Mouse (Mus musculus): Measurements from ENCODE around the gene Slc44a5.
"Not testable (repeated sequence)": the region's sequence is repeated elsewhere in the genome, so short reads cannot be mapped to it uniquely, and the experiment has no call there.

The Slc44a5 gene

DNA sequence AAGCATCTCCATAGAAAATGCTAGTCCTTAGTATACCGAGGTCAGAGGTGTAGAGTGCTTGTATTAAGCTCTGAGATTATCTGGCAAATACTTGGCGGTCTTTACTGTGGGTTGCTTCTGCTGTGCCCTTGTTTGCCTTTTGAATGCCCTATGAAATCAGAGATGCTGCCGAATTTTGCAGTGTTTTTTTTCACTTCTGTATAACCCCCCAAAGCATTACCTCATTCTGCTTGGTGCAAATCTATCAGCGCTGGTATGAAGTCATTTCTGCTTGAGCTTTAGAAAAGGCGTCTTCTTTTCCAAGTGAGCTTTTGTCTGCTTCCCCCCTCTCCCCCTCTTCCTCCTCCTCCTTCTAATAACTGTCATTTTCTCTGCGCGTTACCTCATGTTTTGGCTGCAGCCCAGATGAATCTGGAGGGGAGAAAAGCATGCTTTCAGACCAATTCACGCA, 248.9 kb downstream of the Slc44a5 start:
- DNase-seq (ENCODE audit: low read depth) = peak; percentile 16

GRCm38 (mm10) chr3:154222688-154223087, 249.5 kb downstream of the Slc44a5 start:
- DNase-seq (ENCODE audit: low read depth) = no peak

GRCm38 (mm10) chr3:154226100-154226752, 253.0 kb downstream of the Slc44a5 start:
- peak; percentile 83 for DNase-seq (ENCODE audit: low read depth)

DNA sequence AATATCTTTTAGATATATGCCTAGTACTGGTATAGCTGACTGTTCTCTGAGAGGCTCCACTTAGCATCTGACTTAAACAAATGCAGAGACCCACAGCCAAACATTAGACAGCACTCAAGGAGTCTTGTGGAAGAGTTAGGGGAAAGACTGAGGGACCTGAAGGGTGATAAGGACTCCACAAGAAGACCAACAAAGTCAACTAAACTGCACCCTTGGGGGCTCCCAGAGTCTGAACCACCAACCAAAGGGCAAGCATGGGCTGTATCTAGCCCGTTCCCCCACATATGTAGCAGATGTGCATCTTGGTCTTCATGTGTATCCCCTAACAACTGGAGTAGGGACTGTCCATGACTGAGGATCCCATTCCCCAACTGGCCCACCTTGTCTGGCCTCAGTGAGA, 271.7 kb downstream of the Slc44a5 start:
- DNase-seq (ENCODE audit: low read depth) = no peak

GRCm38 (mm10) chr3:154251486-154251885, 278.2 kb downstream of the Slc44a5 start:
- DNase-seq (ENCODE audit: low read depth) = no peak

- DNase-seq (ENCODE audit: low read depth) = peak; percentile 57
Measured at GRCm38 (mm10) chr3:154252219-154252618, 279.0 kb downstream of the Slc44a5 start.

DNA sequence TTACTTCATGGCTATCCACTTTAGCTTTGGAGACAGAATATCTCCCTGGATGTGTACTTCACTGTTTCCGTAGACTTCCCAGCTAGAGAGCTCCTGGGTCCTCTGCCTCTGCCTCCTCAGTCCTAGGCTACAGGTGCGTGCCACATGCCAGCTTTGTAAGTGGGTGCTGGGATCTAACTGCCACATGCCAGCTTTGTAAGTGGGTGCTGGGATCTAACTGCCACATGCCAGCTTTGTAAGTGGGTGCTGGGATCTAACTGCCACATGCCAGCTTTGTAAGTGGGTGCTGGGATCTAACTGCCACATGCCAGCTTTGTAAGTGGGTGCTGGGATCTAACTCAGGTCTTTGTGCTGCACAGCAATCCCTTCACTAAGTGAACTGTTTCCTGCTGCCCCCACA, 281.0 kb downstream of the Slc44a5 start:
- not testable (repeated sequence) for DNase-seq (ENCODE audit: low read depth)

GRCm38 (mm10) chr3:154257312-154257711, 284.1 kb downstream of the Slc44a5 start:
- DNase-seq (ENCODE audit: low read depth) = no peak

DNA sequence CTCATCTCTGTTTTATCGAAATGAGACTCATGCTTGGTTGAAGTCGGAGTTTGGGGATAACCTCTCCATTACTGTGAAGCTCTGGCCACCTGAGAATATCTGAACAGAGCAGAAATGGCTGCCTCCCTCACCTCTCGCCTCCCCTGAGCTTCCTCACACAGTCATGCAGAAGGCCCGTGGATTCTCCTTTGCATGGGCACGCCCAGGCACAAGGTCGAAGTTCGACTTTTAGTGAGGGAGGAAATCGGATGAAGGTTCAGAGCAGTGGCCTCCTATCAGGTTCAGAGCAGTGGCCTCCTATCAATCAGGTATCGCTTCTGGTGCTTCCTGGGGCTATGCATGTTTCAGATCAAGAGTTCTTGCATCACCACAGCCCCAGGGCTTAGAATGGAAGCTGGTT, 295.1 kb downstream of the Slc44a5 start:
- no peak for DNase-seq (ENCODE audit: low read depth)

GRCm38 (mm10) chr3:154269757-154270366, 296.6 kb downstream of the Slc44a5 start:
- peak; percentile 88 for DNase-seq (ENCODE audit: low read depth)

- DNase-seq (ENCODE audit: low read depth) = peak; percentile 39
Measured at GRCm38 (mm10) chr3:154274681-154275080, 301.4 kb downstream of the Slc44a5 start.

- DNase-seq (ENCODE audit: low read depth) = no peak
Measured at GRCm38 (mm10) chr3:154284260-154284659, 311.0 kb downstream of the Slc44a5 start.

- peak; percentile 83 for DNase-seq (ENCODE audit: low read depth)
Measured at GRCm38 (mm10) chr3:154285351-154285750, 312.1 kb downstream of the Slc44a5 start.

DNA sequence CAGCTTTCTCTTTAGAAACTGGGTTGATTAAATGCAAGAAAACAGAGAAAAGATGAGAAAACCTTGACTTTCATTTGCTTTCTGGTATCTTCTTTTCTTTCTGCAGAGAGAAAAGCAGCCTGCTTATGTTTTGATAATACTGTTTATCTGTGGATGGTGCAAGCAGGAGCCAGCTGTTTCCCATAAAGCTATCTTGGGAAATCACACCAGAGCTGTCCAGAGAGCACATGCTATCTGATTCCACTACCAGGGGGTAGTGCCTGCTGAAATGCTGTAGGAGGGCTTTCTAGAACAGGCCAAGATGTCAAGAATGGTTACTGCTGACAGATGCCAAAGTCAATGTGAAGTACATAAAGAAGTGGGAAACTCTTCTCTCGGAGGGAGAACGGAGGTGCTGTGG, 314.0 kb downstream of the Slc44a5 start:
- DNase-seq (ENCODE audit: low read depth) = peak; percentile 80

DNA sequence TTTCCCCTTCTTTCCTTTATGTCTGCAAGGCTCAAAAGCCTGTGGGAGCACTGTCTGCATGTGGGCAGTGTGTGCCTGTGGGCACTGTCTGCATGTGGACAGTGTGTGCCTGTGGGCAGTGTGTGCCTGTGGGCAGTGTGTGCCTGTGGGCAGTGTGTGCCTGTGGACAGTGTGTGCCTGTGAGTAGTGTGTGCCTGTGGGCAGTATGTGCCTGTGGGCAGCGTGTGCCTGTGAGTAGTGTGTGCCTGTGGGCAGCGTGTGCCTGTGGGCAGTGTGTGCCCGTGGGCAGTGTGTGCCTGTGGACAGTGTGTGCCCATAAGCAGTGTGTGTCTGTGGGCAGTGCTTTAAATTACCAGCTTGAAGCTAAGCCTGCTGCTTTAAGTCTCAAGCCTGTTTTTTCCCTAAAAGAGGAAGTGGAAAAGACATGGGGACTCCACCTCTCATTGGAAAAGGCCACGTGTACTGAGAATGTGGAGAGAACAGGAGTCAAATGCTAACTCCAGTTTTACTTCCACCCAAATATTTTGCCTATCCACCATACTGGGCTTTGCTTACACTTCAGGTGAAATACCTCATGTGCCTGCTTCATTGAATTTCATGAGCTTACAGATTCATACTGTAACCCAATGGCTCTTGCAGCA, 315.3 kb downstream of the Slc44a5 start:
- no peak for DNase-seq (ENCODE audit: low read depth)

DNA sequence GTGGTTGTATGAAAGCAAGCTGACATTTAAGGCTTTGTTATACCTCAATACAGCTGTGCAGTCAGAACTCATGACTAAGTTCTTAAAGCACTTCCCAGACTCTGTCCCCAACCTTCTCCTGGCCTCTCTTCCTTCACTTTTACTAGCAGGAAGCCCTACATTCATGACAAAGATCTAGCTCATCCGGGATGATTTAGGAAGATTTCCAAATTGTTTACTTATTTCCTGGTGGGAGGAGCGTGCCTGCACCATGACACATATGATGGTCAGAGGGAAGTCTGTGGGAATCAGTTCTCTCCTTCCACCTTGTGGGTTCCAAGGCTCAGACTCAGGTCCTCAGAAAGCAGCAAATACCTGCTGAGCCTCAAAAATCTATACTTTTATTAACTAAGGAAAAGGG, 317.1 kb downstream of the Slc44a5 start:
- DNase-seq (ENCODE audit: low read depth) = peak; percentile 69

- no peak for DNase-seq (ENCODE audit: low read depth)
Measured at GRCm38 (mm10) chr3:154292126-154292525, 318.9 kb downstream of the Slc44a5 start.

- peak; percentile 89 for DNase-seq (ENCODE audit: low read depth)
Measured at GRCm38 (mm10) chr3:154293839-154294490, 320.7 kb downstream of the Slc44a5 start.

GRCm38 (mm10) chr3:154294924-154295834, 321.9 kb downstream of the Slc44a5 start:
- DNase-seq (ENCODE audit: low read depth) = no peak

- DNase-seq (ENCODE audit: low read depth) = peak; percentile 91
Measured at GRCm38 (mm10) chr3:154297499-154297898, 324.3 kb downstream of the Slc44a5 start.

- DNase-seq (ENCODE audit: low read depth) = no peak
Measured at GRCm38 (mm10) chr3:154298490-154298889, 325.3 kb downstream of the Slc44a5 start.

GRCm38 (mm10) chr3:154300006-154300405, 326.8 kb downstream of the Slc44a5 start:
- DNase-seq (ENCODE audit: low read depth) = no peak
